Mouse (Mus musculus) kidney, adult 11 months (tissue): ENCODE measurements around the gene Pigz.

Experiments
- DNase-seq: peaks from one replicate; pipeline ENCODE4 v3.0.0; 2022

The Pigz gene

DNA sequence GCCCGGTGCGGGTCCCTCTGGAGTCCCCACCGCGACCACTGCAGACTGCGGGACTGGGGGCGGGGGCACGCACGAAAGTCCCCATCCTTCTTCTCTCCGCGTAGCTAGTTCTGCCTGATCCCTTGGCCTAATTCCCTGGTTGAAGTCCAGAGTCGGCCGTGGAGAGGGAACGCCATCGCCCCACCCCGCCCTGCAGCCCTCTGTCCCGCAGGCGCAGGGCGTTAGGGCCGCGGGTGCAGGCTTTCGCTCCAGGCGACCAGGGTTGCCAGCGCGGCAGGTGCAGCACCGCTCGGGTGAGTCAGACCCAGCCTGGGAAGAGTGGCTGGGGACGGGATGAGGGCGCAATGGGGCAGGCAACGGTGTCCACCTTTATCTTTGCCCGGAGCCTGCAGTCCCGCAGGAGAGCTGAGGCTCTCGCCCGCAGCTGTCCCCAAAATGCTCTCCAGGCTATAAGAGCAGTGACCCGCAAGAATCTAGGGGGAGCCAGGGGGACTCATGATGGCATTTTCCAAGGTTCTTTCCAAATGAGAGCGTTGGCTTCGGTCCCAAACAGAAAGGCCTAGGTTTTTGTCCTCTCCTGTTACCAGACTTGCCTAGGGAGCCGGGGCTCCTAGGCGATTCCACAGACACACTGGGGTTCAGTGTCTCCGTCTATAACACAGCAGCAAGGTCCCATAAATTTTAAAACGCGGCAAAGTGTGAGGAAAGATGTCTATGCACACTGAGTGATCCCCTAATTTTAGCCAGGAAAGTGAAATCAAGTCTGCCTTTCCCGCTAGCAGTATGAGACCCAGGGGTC is at the start of gene Pigz:
Gene Pigz, plus strand, starts transcription at position 101 of the 799 bp plus-strand sequence.
- DNase-seq, result peak; percentile 31

DNA sequence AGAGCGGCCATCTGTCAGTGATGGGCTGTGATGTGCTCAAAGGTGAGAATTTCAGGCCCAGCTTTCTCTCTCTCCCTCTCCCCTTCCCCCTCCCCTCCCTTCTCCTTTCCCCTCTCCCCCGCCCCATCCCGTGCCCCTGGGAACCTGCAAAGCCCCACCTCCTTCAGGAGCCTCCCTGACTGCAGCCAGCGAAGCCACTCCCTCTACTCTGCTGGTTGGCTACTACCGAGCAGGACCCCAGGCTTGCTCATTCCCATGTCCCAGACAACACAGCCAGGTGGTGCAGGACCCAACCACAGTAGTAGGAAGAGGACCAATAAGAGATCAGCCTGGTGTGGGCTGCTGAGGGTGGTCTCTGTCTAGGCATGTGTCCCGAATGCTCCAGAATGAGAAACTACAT is 49.7 kb upstream of the Pigz start:
- no peak for DNase-seq

DNA sequence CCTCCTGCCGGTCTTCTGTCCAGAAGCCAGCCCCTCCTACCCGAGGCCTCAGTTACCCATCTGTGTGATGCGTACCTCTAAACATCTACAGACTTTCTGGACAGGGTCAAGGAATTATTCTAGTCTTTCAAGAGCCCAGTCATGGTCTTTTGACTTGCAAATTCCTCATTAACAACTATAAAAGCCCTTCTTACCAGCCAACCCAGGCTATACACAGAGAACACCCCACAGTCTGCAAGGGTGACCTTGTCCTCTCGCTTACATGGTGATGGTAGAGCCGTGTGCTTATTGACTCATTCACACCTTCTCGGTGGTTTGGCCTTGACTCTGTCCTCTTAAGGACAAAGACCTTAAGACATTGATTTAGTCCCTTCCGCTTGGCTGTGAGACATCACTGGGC is 42.7 kb upstream of the Pigz start:
- no peak for DNase-seq

DNA sequence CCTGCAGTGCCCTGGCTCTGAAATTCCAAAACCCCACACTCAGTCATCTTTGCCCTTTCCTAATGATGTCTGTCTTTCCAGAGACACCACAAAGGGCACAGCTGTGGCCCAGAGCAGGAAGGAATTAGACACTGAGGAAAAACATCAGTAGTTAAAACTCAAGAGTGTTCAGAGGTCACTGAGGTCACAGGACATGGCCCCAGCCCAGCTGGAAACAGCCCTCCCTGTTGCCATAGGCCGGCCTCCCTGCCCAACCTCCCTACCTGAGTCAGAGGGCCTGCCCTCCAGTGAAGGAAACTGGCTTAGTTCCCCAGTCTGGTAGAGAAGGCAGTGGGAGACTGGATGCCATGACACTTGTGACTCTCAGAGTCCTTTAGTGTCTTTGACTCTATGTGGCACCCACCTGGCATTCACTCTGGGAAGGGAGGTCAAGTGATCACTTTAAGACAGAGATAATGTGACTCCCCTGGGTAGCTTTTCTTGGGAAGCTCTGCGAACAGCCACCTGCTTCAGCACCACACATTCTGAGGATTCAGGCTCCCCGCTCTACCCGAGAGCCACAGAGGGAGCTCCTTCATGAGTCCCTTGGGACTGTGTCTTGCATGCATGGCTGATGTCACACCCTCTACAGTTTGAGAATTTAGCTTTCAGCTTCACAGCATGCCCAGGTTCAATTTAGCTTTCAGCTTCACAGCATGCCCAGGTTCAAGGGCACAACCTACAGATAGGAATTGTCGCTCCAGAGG is 40.1 kb upstream of the Pigz start:
- no peak for DNase-seq

DNA sequence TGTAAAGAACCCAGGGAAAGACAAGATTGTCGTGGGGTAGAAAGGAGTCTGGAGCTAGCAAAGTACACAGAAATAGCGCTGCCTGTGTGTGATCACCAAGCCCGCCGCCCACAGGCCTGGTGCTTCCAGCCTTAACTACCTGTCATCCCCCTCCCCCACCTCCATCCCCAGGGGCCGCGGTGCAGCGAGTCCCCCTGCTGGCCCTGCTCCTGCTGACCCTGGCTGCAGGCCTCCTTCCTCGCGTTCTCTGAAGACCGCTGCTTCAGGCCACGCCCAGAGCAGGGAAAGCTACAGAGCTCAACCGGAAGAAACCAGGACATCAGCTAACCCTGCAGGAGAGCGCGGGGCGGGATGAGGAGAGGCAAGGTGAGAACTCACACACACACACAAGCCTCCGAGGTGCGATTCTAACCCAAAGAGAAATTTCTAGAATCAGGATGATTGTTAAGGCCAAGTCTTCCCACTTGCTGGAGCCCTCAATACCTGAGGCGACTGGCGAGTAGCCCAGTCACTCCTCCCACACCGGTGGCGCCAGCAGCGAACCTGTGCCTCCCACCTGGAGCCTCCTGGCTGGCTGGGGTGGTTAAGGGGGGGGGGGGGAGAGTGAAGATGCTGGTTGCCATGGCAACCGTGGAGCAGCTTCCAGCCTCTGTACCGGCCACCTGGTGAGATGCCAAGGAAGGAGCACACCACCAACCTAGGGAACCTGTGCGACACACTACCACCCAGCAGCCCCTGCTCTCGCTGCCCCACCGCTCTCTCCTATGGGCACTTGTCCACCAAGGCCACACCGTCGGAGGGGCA is 36.5 kb upstream of the Pigz start:
- no peak for DNase-seq

DNA sequence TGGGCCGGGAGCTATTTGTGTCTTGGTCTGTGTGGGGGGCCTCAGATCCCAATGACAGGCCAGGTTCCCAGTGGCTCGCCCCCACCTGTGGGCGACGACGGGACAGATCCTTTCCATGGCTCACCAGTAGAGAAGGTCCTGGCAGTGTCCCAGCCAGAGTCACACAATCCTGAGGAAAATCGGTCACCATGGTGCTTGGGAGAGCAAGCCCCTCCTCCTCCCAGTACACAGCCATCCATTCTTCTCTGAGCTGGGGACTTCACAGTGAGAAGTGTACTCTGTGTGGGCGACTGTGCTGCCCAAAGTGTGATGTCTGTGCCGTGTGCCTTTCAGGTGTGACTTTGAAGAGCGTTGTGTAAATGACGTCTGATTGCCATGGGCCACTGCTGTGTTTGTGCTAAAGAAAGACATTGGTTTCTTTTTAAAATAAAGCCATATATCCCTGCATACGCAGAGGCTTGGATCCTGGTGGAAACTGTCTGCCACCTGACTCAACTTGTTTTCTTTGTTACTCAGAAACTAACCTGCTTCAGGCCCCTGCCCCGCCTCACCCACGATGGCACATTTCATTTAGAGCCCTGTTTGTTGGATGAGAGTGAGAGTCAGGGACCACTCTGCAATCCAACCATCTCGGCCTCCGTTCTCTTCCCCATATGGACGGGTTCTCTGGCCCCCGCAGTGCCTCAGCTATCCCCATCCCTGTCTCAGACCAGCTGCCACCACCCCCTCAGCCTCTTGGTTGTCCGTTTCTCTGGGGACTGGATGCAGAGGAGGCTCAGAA is 34.9 kb upstream of the Pigz start:
- DNase-seq, result no peak

DNA sequence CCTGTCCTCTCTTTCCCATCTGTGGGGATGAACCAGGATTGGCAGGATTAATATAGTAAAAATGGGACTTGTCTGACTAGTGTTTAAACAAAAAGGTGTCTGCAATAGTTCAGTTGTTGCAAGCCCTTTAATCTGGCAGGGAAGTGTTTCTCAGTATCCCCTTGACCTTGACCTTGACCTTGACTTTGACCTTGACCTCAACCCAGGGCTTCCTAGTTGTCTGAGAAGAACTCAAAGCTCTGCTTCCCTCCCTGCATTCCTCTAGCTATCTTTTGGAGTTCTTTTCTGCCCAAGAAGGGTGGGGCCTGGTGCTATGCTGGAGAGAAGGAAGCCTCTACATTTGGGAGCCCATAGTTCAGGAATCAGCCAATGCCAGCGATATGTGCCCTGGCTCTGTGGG is 31.8 kb upstream of the Pigz start:
- no peak for DNase-seq

DNA sequence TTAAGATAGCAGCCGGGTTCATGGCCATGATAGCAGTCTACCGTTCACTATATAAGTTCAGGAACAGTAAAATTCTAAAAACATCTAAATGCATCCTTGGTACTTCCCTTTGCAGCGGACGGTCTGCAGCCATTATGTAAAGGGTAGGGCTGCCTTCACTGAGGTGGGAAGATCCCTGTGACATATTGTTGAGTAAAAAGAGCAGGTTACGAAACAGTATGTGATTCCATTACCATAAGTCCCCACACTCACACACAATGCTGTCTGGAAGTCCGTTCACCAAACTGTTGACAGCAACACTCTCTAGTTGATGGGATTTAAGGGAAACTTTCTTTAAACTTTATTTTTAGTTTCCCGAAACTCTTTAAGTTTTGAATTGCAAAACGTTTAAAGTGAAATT is 30.4 kb upstream of the Pigz start:
- no peak for DNase-seq

DNA sequence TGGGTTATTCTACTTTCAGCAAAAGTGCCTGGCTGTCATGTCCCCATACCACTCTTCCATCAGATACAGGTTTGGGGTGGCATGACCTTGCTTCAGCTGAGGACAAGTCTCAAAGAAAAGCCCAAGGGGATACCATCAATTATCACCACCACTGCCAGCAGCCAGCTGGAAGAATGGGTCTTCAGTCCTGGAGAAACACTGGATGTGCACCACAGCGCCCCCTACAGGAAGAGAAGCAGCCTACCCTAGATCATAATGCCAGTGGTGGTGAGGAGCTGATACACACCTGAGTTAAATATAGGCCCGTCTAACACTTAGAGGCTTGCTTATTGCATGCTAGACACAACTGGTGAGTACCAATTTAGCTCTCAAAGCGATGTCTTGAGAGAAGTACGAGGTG is 28.3 kb upstream of the Pigz start:
- DNase-seq, result no peak

DNA sequence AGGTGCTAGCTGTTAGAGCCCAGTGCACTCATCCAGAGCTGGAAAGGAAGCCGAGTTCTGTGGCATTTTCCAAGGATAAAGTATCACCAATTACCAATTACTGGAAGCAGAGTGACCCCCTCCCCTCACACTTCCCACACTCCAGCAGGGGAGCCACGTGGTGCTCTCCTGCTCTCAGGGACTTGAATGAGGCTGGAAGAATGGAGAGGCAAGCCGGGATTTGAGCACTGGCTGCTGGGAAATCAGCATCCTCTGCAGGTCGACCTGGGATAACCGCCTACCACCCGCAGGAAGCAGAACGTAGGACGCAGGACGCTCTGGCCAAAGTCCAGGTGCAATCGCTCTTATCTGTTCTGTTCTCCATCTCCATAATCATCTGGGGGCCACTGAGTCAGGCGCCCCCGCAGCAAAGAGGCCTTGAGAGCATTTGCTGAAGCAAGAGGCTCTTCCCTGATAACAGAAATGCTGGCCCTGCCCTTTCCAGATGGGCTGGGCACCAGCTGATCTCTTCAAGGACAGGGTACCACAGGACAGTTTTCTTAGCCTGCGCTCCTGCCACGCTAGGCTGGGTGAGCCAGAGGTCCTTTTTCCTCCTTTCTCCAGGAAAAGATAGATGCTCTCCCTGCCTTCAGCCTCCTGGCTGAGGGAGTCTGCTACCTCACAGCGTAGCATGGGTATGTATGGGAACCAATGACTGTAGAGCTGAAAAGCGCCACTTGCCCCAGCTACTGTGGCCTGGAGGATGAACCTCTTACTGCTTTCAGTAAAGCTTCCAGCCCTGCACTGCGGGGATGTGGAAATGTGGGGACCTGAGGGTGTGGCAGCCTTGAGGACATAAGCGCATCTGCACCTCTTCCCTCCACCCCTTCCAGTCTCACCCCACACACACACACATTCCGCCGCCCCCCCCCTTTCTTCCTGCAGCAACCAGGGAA is 27.5 kb upstream of the Pigz start:
- DNase-seq, result no peak

DNA sequence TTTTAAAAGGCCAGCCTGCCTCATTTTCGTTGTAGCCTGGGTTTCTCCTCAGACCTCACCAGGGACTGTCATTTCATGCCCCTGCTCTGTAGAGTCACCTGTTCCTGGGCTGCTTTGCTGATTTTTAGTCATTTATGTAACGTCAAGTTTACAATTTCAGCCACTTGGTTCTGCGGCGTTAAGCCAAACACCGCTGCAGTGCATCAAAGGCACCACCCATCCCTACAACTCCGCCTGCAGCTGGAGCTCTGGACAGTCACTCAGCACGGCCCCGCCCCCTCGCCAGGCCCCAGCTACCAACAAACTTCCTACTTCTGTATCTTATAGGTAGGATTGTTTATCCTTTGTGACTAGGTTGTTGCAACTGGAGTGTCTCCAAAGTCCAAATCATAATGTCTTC is 26.8 kb upstream of the Pigz start:
- no peak for DNase-seq

DNA sequence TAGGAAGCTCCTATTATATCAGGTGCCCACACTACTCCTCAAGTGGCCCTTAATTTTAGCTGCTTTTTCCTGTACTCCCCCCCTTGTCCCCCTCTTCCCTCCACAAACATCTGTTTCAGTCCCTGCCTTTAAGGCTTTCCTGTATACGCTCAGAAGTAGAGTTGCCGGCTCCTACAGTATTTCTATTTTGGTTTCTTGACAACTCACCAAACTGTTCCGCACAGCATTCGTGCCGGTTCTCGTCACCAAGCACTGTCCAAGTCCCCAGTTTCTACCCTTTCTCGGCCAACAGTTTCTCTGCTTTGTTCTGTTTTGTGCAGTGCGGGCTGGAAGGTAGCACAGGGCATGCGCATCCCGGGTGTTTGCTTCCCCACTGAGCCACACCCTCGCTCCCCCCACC is 24.7 kb upstream of the Pigz start:
- no peak for DNase-seq

DNA sequence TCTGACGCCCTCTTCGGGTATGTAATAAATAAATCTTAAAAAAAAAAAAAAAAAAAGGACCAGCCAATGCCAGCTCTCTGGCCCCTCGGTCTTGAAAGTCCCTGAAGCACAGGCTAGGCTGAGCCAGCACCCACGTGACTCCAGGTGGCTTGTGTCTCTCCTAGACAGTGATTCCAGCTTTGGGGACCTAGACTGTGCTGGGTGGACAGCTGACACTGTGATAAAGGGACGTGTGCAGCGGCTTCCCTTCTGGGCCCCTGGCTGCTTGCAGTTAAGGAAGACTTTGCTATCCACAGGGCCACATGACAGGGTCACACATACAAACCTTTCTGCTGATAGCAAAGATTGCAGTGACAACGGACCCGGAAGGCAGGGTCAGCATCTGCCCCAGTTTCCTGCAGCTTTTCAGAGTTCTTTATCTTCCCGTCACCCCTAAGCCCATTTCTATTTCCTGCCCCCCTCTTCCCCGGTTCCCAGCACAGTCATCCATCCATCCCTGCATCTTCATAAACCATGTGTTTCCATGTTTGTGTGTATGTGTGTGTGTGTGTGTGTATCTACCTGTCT is 23.3 kb upstream of the Pigz start:
- DNase-seq, result no peak

DNA sequence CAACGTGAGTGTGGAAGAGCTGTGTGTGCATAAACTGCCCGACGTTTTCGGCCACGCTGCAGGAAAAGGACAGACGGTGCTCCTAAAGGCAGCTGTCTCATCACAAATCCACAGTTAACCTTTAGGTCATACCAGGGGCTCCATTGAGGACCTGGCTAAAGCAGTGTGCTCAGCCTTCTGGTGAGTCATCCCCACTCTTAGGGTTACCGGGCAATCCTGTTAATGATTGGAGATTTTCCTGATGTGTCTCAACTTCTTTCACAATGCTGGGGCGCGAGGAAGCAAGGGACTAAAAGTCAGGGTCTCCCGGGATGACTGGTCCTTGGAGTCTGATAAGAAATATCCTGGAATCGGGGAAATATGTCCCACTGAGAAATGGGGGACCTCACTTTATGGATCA is 15.9 kb upstream of the Pigz start:
- DNase-seq, result peak; percentile 22

DNA sequence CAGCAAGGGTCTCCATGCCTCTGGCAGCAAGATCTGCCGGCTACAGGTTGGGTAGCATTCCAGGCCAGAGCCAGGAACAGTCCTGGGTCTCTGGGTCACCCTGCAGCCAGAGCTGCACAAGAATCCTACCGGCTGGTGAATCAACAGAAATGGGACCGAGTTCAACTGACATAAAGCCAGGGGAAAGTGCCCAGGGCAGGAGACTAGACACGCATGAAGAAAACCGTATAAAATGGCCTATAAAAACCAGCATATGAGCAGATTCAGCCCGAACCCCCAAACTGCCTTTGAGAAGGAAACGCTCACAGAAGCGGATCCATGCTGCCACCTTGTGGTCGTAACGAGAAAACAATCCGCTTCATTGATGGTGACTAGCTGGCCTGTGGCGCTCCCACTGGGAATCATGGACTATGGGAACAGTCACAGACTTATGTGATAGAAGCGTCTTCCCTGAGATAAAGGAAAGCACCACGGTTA is 15.4 kb upstream of the Pigz start:
- DNase-seq, result peak; percentile 49

DNA sequence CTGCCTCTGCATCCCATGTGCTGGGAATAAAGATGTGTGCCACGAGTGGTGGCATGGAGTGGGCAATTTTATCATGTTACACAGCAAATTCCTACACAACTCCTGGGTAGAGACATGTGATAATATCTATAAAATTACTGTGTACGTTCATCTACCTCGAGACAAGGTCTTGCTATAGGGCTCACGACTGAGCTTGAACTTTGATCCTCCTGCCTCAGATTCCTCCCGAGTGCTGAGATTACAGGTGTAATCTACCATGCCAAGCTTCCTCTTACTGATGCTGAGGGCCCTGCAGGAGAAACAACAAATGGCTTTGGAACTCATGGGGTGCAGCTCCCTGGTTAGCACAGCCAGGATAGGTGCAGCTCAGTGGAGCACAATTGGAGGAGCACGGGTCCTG is 9.3 kb upstream of the Pigz start:
- no peak for DNase-seq

DNA sequence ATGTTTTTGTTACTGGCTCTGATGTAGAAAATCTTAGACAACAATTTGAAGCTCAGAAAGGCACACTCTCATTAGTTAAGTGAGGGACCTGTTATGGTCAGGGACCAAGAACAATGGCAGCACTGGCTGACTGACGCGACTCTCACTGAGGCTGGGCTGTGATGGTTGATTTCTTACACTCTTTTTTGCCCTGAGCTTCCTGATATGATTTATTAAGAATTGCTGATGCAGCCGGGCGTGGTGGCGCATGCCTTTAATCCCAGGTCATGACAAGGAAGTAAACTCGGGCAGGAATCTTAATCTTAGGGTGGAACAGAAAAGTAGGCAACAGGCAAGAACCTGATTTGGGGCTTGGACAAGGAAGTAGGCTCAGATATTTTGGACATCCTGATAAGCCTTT is 7.6 kb upstream of the Pigz start:
- no peak for DNase-seq

DNA sequence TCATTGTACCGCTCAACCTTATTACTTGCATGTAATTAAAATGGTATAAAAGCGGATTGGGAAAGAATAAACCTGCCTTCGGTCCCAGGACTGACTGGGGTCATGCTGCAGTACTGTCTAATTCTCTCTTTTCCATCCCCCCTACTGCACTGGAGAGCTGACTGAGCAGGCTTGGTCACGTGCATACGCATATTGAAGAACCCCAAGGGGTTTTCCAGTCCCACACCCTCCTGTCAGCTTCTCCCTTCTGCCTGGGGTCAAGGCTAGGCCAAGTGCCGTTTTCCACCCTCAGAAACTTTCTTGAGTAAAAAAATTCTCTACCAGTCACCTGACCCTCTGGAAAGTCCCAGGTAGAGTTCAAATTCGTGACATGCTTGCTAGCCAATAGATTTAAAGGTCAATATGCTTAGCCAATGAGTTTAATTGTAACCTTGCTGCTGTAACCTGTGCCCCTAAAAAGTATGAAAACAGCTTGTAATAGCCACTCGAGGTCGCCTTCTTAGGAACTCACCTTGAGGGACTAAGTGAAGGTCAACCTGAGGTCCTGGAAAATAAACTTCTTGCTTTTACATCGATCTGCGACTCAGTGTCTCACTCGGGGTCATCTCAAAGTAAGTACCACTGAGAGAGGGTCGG is 7.0 kb upstream of the Pigz start:
- DNase-seq, result no peak

DNA sequence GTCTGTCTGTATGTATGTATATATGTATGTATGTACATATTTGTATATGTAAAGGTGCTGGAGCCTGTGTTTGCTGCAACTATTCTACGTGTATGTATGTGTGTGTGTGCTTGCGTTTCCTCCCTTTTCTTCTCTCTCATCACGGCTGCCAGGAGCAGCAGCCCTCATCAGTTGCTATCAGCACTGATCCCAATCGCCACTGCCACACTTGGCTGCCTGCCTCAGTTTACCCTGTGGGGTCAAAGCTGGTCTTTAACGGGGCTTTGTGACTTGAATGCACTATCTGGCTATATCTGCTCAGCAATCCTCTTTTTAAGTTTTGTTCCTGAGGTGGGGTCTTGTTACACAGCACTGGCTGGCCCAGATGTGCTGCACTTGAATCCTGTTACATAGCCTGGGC is 6.2 kb upstream of the Pigz start:
- no peak for DNase-seq

DNA sequence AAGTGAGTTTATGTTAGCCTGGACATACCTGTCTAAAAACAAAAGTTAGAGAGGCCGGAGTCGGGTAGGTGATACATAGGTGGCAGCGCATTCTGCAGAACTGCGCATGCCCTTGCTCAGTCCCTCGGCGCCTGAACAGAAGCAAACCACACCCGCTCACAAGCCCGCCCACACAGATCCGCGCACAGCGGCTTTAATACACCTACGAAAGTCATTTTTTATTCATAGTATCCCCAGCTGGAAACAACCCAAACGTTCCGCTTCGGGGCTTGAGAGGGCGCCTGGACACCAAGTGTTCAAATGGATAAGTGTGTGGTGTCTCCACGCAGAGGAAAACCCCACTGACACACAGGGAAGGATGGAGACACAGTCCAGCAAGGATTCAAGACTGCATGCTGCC is 2.3 kb upstream of the Pigz start:
- DNase-seq, result no peak

DNA sequence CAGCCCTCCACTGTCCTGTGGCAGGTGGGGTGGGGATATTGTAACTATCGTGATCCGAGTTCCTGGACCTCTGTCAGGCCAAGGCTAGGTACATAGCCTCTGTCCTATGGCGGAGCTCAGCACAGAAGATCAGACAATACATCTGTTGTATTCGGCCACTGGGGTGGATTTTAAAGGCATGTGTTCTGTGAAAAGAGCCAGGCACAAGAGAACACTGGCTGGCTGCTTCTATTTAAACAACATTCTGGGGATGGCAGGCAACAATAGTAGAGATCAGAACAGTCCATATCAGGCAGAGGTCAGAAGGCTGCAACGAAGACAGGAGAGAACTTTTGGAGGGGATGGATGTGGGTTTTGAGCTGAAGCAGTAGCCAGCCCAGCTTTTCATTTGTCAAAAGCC is 1.4 kb upstream of the Pigz start:
- DNase-seq, result no peak
